Mouse (Mus musculus): ENCODE data around the gene Wdr74.
"Not testable (repeated sequence)": the region's sequence is repeated elsewhere in the genome, so short reads cannot be mapped to it uniquely, and the experiment has no call there.

Gene Wdr74

GRCm38 (mm10) chr19:8715868-8716766, 19.5 kb upstream of the Wdr74 start:
- DNase-seq (ENCODE audit: low read depth, low spot score): no peak

GRCm38 (mm10) chr19:8716767-8717475, 18.7 kb upstream of the Wdr74 start:
- DNase-seq (ENCODE audit: low read depth, low spot score): no peak

- DNase-seq (ENCODE audit: low read depth, low spot score): no peak
These were observed 17.3 kb upstream of the Wdr74 start for GRCm38 (mm10) chr19:8718357-8718756.

GRCm38 (mm10) chr19:8719037-8719436, 16.6 kb upstream of the Wdr74 start:
- DNase-seq (ENCODE audit: low read depth, low spot score): not testable (repeated sequence)

- no peak for DNase-seq (ENCODE audit: low read depth, low spot score)
These were observed 14.2 kb upstream of the Wdr74 start for GRCm38 (mm10) chr19:8721378-8721777.

GRCm38 (mm10) chr19:8722021-8722420, 13.6 kb upstream of the Wdr74 start:
- DNase-seq (ENCODE audit: low read depth, low spot score): no peak

- DNase-seq (ENCODE audit: low read depth, low spot score): no peak
These were observed 13.1 kb upstream of the Wdr74 start for GRCm38 (mm10) chr19:8722559-8722906.

- DNase-seq (ENCODE audit: low read depth, low spot score): peak; percentile 96
These were observed 12.6 kb upstream of the Wdr74 start, which contains the start of gene Slc3a2 for GRCm38 (mm10) chr19:8722907-8723573. Gene Slc3a2, minus strand, starts transcription at chr19:8723369.

GRCm38 (mm10) chr19:8723574-8724346, 11.9 kb upstream of the Wdr74 start:
- no peak for DNase-seq (ENCODE audit: low read depth, low spot score)

- DNase-seq (ENCODE audit: low read depth, low spot score): no peak
These were observed 11.2 kb upstream of the Wdr74 start for GRCm38 (mm10) chr19:8724392-8724791.

- DNase-seq (ENCODE audit: low read depth, low spot score): no peak
These were observed 10.5 kb upstream of the Wdr74 start for GRCm38 (mm10) chr19:8725081-8725613.

- DNase-seq (ENCODE audit: low read depth, low spot score): no peak
These were observed 8.8 kb upstream of the Wdr74 start for GRCm38 (mm10) chr19:8726609-8727390.

GRCm38 (mm10) chr19:8727495-8728114, 8.0 kb upstream of the Wdr74 start:
- no peak for DNase-seq (ENCODE audit: low read depth, low spot score)

- not testable (repeated sequence) for DNase-seq (ENCODE audit: low read depth, low spot score)
These were observed 7.1 kb upstream of the Wdr74 start for GRCm38 (mm10) chr19:8728335-8729099.

GRCm38 (mm10) chr19:8734334-8734733, 1.3 kb upstream of the Wdr74 start:
- DNase-seq (ENCODE audit: low read depth, low spot score): no peak

- DNase-seq (ENCODE audit: low read depth, low spot score): no peak
These were observed 487 bp downstream of the Wdr74 start for GRCm38 (mm10) chr19:8736160-8736467.

GRCm38 (mm10) chr19:8738911-8739310, 3.3 kb downstream of the Wdr74 start:
- DNase-seq (ENCODE audit: low read depth, low spot score): no peak

- no peak for DNase-seq (ENCODE audit: low read depth, low spot score)
These were observed 4.0 kb downstream of the Wdr74 start for GRCm38 (mm10) chr19:8739646-8740045.

- no peak for DNase-seq (ENCODE audit: low read depth, low spot score)
These were observed 5.0 kb downstream of the Wdr74 start, which contains the start of gene 1700092M07Rik for GRCm38 (mm10) chr19:8740603-8741002. Gene 1700092M07Rik, plus strand, starts transcription at chr19:8740718.

All from embryo, embryonic 11.5 days (tissue).